Mouse (Mus musculus): ENCODE measurements around the gene Igfbp4. TPM values are rescaled to one million over a fixed set of nuclear protein-coding genes. Genes with fewer than 3 reads are reported as not detected.

Gene Igfbp4
- polyA plus RNA-seq, 1 experiment from 2014 or later: 209 TPM

DNA sequence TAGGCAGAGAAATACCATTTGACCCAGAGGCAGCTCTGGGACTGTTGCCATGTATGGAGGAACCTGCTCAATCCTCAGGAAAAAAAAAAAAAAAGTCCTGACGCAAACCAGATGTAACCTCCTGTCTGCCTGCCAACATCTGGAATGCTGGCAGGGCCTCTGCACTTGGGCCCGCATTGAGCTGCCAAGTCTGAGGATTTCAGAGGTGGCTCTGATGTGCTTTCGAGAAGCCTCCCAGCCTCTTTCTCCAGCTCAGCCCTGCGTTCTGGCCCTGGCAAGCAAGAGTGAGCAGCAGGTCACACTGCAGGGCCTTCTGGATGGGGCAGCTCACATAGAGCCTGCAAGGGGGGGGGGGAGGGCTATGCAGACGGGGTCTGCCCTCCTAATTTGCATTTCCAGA lies 6.1 kb downstream of the Igfbp4 start:
- WGBS: 65% methylated on average over 5 of the region's 5 CpGs
- peaks cover 8% of the 10 kb centered on the region for H3K36me3 ChIP-seq (ENCODE audit: control insufficient read depth, insufficient read depth, low read length)

DNA sequence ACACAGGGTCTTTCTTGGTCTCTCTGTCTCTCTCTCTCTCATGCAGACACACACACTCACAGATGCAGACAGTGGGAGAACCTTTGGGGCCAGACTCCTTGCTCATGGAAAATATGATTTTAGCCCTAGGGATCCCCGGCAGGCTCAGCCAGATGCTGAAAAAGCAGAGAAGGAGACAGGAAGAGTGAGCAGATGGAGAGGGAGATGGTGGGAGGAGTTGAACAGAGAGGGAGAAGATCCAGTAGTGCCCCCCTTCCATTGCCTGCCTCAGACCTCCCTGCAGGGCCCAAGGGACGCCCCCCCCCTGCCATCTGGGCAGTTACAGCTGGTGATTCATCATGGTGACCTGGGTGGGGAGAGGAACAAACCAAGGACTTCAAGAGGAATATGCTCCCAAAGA lies 6.6 kb downstream of the Igfbp4 start:
- H3K27ac ChIP-seq (ENCODE audit: low read depth, low read length): no peak overlapping the region
- no peaks in the 10 kb centered on the region for H3K9me3 ChIP-seq (ENCODE audit: control insufficient read depth, low read length)

More for the DNA sequence above, 6.1 kb downstream of the Igfbp4 start:
- no peak for ATAC-seq (ENCODE audit: low FRiP score)
- Histone ChIP-seq H3K9ac (ENCODE audit: low read length) (no peak overlapping the region), H3K9me3 (ENCODE audit: control insufficient read depth, low read length) (no peaks in the 10 kb centered on the region), H3K27me3 (ENCODE audit: control insufficient read depth, insufficient read depth, low read length) (no peaks in the 10 kb centered on the region), H3K4me3 (ENCODE audit: low read depth, low read length) (no peak overlapping the region), H3K4me1 (ENCODE audit: control insufficient read depth, insufficient read depth, low read length) (peaks cover 3% of the 10 kb centered on the region), H3K4me2 (no peak overlapping the region), H3K27ac (ENCODE audit: low read depth, low read length) (no peak overlapping the region)
- DNase-seq (ENCODE audit: low spot score, missing footprints): no peak

DNA sequence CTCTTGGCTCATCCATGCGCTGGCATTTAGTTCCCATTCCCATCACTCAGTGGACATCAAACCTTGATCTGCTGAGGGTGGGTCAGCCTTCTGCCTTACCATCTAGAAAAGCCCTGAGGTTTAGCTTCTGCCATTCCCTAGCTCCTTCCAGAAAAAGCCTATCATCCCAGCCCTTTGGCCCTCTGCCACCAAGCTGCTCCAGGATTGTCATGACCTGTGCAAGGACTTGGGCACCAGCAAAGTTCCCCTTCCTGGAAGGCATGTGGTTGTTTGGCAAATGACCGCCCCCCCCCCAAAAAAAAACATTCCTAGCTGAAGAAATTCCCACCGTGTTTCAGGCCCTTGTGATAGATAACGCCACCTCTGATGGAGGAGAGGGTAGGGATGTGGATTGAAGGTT lies 14.1 kb downstream of the Igfbp4 start:
- WGBS: 55% methylated on average over 4 of the region's 4 CpGs
- Histone ChIP-seq H3K27ac (ENCODE audit: low read depth, low read length) (no peak overlapping the region; the same call in 1 of the 2 replicates), H3K4me1 (ENCODE audit: control insufficient read depth, insufficient read depth, low read length) (peaks cover 12% of the 10 kb centered on the region), H3K9me3 (ENCODE audit: control insufficient read depth, low read length) (no peaks in the 10 kb centered on the region), H3K36me3 (ENCODE audit: control insufficient read depth, insufficient read depth, low read length) (peaks cover 3% of the 10 kb centered on the region; the same call in 1 of the 2 replicates), H3K27me3 (ENCODE audit: control insufficient read depth, insufficient read depth, low read length) (no peaks in the 10 kb centered on the region), H3K9ac (ENCODE audit: low read length) (no peak overlapping the region), H3K4me2 (no peak overlapping the region), H3K4me3 (ENCODE audit: low read depth, low read length) (no peak overlapping the region)
- ATAC-seq (ENCODE audit: low FRiP score): no peak
- no peak for DNase-seq (ENCODE audit: low spot score, missing footprints)

More for the DNA sequence above, 6.6 kb downstream of the Igfbp4 start:
- no peak overlapping the region for H3K4me3 ChIP-seq (ENCODE audit: low read depth, low read length)
- ATAC-seq (ENCODE audit: low FRiP score): no peak
- peaks cover 8% of the 10 kb centered on the region for H3K36me3 ChIP-seq (ENCODE audit: control insufficient read depth, insufficient read depth, low read length)
- no peak overlapping the region for H3K4me2 ChIP-seq
- H3K9ac ChIP-seq (ENCODE audit: low read length): no peak overlapping the region
- H3K27me3 ChIP-seq (ENCODE audit: control insufficient read depth, insufficient read depth, low read length): no peaks in the 10 kb centered on the region
- WGBS: 78% methylated on average over 1 of the region's 2 CpGs
- peaks cover 3% of the 10 kb centered on the region for H3K4me1 ChIP-seq (ENCODE audit: control insufficient read depth, insufficient read depth, low read length)
- no peak for DNase-seq (ENCODE audit: low spot score, missing footprints)

DNA sequence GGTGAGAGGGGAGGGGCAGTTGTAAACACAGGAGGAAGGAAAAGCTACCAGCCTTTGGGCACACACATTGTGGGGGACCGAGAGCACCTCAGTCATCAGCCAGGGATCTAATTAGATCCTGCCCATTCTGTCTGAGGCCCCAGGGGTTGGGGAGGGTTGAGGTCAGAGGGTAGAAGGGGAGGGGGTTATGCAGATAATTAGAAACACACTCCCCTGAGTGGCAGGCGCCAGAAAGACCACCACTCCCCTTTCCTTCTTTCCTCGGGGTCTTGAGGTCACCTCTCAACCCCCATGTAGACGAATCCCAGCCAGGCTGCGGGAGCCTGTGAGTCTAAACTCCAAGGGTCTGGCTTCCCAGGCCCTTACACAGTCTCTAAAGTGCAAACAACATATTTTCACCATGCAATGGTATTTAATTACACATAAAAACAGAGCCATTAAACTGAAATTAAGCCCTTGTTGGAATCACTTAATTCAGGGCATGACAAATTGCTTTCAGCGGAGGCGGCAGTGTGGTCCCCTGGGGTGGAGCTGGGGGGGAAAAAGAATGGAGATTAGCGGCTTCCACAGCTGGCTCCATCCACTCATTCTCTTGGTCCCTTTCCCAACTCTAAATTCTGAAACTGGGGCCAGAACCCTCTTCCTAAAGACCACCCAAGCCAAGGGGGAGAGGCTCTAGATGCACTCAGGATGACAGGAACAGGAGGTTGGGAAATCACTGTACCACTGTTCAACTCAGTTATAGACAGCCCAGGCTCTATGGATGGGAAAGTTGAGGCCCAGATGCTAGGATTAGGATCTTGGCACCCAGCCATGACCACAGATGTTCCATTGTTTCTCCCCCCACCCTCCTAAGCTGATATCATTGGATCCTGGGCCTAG lies 14.8 kb downstream of the Igfbp4 start:
- H3K4me1 ChIP-seq (ENCODE audit: control insufficient read depth, insufficient read depth, low read length): peaks cover 12% of the 10 kb centered on the region
- no peak overlapping the region for H3K4me3 ChIP-seq (ENCODE audit: low read depth, low read length)
- H3K27ac ChIP-seq (ENCODE audit: low read depth, low read length): no peak overlapping the region; the same call in 1 of the 2 replicates
- ATAC-seq (ENCODE audit: low FRiP score) (no peak; the same call in 1 of the 2 replicates), DNase-seq (ENCODE audit: low spot score, missing footprints) (peak; percentile 89)
- peaks cover 3% of the 10 kb centered on the region; the same call in 1 of the 2 replicates for H3K36me3 ChIP-seq (ENCODE audit: control insufficient read depth, insufficient read depth, low read length)
- no peaks in the 10 kb centered on the region for H3K27me3 ChIP-seq (ENCODE audit: control insufficient read depth, insufficient read depth, low read length)
- H3K9me3 ChIP-seq (ENCODE audit: control insufficient read depth, low read length): no peaks in the 10 kb centered on the region
- H3K4me2 ChIP-seq: no peak overlapping the region
- no peak overlapping the region for H3K9ac ChIP-seq (ENCODE audit: low read length)
- 8% methylated on average over 8 of the region's 8 CpGs for WGBS

DNA sequence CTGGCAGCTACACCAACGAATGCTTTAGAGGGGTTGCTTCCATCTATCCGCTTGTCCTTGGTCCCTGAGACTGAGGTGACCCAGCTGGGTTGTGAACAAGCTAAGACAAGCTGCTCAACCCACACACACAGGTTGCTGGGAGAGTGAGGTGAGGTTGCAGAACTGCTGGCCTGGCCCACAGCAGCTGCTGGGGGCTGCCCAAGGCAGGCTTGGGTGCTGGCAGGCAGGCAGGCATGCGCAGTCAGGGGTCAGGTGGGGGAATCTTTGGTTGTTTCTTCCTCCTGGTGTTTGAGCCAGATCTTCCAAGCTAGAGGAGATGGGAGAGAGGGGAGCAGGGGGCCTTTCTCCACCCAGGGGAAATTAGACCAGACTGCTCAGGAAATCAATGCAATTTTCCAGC lies 19.4 kb downstream of the Igfbp4 start:
- Histone ChIP-seq H3K27me3 (ENCODE audit: control insufficient read depth, insufficient read depth, low read length) (no peaks in the 10 kb centered on the region), H3K27ac (ENCODE audit: low read depth, low read length) (no peak overlapping the region), H3K4me2 (no peak overlapping the region), H3K4me1 (ENCODE audit: control insufficient read depth, insufficient read depth, low read length) (peaks cover 8% of the 10 kb centered on the region), H3K9ac (ENCODE audit: low read length) (no peak overlapping the region), H3K9me3 (ENCODE audit: control insufficient read depth, low read length) (no peaks in the 10 kb centered on the region), H3K36me3 (ENCODE audit: control insufficient read depth, insufficient read depth, low read length) (no peaks in the 10 kb centered on the region), H3K4me3 (ENCODE audit: low read depth, low read length) (no peak overlapping the region)
- WGBS: 74% methylated on average over 3 of the region's 3 CpGs
- ATAC-seq (ENCODE audit: low FRiP score) (no peak), DNase-seq (ENCODE audit: low spot score, missing footprints) (no peak)

DNA sequence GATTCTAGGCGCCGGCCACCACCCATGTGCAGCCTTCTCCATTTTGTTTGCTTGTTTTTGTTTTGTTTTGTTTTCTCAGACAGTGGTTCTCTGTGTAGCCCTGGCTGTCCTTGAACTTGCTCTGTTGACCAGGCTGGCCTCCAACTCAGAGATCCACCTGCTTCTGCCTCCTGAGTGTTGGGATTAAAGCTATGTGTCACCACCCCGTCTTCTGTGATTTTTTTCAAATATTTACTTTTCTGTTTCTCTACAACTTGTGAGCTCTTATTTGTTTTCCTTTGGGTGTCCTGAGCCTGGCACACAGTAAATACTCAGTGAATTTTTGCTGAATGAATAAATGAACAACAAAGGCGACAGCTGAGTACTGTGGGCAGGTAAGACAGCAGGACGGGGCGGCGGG lies 21.6 kb downstream of the Igfbp4 start:
- Histone ChIP-seq H3K9ac (ENCODE audit: low read length) (no peak overlapping the region), H3K27me3 (ENCODE audit: control insufficient read depth, insufficient read depth, low read length) (no peaks in the 10 kb centered on the region), H3K36me3 (ENCODE audit: control insufficient read depth, insufficient read depth, low read length) (no peaks in the 10 kb centered on the region), H3K27ac (ENCODE audit: low read depth, low read length) (no peak overlapping the region), H3K4me2 (no peak overlapping the region), H3K4me1 (ENCODE audit: control insufficient read depth, insufficient read depth, low read length) (no peaks in the 10 kb centered on the region), H3K9me3 (ENCODE audit: control insufficient read depth, low read length) (no peaks in the 10 kb centered on the region), H3K4me3 (ENCODE audit: low read depth, low read length) (no peak overlapping the region)
- ATAC-seq (ENCODE audit: low FRiP score) (no peak), DNase-seq (ENCODE audit: low spot score, missing footprints) (no peak)
- WGBS: 78% methylated on average over 7 of the region's 7 CpGs

DNA sequence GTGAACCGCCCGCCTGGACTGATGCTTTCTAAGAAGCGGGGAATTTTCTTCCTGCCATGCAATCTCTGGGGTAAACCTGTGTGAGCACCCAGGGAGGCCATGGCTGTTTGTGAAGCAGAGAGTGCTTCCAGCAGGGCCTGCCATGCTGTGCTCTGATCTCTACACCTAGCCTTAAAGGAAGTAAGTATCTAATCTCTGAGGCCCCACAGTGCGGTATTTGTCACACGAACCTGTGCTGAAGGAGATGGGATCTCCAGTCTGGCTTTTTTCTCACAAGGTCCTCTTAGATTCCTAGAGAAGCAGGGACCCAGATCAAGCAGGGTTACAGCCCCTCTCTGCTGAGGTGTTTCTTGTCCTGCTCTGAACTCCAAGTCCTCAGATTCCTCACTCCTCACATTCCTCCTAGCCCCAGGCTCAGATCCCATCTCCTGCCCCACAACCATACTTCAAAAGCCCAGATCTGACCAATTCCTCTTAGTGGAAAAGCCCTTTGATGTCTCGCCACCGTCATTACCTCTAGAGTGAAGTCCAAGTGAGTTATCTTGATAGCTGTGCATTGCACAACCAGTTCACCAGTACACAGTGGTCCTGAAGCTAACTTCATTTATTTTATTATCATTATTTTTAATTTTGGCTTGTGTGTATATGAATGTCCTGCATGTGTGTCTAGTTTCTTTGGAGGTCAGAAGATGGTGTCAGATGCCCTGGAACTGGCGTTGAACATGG lies 22.5 kb downstream of the Igfbp4 start:
- Histone ChIP-seq H3K4me1 (ENCODE audit: control insufficient read depth, insufficient read depth, low read length) (no peaks in the 10 kb centered on the region), H3K27ac (ENCODE audit: low read depth, low read length) (no peak overlapping the region), H3K4me2 (no peak overlapping the region), H3K36me3 (ENCODE audit: control insufficient read depth, insufficient read depth, low read length) (no peaks in the 10 kb centered on the region), H3K27me3 (ENCODE audit: control insufficient read depth, insufficient read depth, low read length) (no peaks in the 10 kb centered on the region), H3K9ac (ENCODE audit: low read length) (peak overlapping the region; percentile 18; the same call in 1 of the 2 replicates), H3K9me3 (ENCODE audit: control insufficient read depth, low read length) (no peaks in the 10 kb centered on the region), H3K4me3 (ENCODE audit: low read depth, low read length) (no peak overlapping the region)
- ATAC-seq (ENCODE audit: low FRiP score) (no peak), DNase-seq (ENCODE audit: low spot score, missing footprints) (no peak)
- 39% methylated on average over 8 of the region's 8 CpGs for WGBS

DNA sequence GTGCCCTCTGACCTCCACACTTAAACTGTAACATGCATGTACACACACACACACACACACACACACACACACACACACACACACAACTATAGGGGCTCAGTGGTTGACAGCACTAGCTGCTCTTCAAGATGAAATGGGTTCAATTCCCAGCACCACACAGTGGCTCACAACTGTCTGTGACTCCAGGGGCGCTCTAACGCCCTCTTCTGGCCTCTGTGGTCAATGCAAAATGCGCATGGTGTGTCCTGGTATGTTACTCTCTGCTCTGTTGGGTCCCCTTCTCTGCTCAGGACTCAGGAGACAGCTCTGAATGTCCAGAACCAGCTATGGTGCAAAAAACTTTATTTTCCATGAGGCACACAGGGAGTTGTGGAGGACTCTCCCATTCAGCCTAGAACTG lies 24.3 kb downstream of the Igfbp4 start:
- no peak for DNase-seq (ENCODE audit: low spot score, missing footprints)
- no peak overlapping the region for H3K9ac ChIP-seq (ENCODE audit: low read length)
- H3K9me3 ChIP-seq (ENCODE audit: control insufficient read depth, low read length): no peaks in the 10 kb centered on the region
- no peaks in the 10 kb centered on the region for H3K4me1 ChIP-seq (ENCODE audit: control insufficient read depth, insufficient read depth, low read length)
- ATAC-seq (ENCODE audit: low FRiP score): no peak
- H3K27me3 ChIP-seq (ENCODE audit: control insufficient read depth, insufficient read depth, low read length): no peaks in the 10 kb centered on the region
- no peaks in the 10 kb centered on the region for H3K36me3 ChIP-seq (ENCODE audit: control insufficient read depth, insufficient read depth, low read length)
- 66% methylated on average over 3 of the region's 3 CpGs for WGBS
- no peak overlapping the region for H3K4me2 ChIP-seq
- H3K27ac ChIP-seq (ENCODE audit: low read depth, low read length): no peak overlapping the region
- no peak overlapping the region for H3K4me3 ChIP-seq (ENCODE audit: low read depth, low read length)

DNA sequence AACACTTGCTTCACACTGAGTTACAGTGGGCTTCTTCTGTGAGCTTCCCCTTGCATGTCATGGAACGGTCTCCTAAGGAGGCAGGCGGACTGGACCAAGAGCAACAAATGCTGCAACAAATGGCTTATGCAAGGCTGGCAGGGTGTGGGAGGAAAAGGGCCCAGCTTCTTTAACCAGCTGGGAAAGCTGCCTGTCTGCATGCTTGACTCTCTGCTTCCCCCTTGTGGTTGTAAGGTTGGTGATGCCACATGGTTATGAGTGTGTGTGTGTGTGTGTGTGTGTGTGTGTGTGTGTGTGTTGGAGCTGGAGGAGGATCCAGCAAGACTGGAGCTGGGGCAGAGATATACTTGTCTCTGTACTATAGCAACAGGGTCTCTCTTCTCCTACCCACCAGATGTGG lies 24.9 kb downstream of the Igfbp4 start:
- Histone ChIP-seq H3K4me2 (no peak overlapping the region), H3K4me3 (ENCODE audit: low read depth, low read length) (no peak overlapping the region), H3K9me3 (ENCODE audit: control insufficient read depth, low read length) (no peaks in the 10 kb centered on the region), H3K36me3 (ENCODE audit: control insufficient read depth, insufficient read depth, low read length) (no peaks in the 10 kb centered on the region), H3K27me3 (ENCODE audit: control insufficient read depth, insufficient read depth, low read length) (no peaks in the 10 kb centered on the region), H3K27ac (ENCODE audit: low read depth, low read length) (no peak overlapping the region), H3K4me1 (ENCODE audit: control insufficient read depth, insufficient read depth, low read length) (no peaks in the 10 kb centered on the region), H3K9ac (ENCODE audit: low read length) (no peak overlapping the region)
- peak; percentile 96 for DNase-seq (ENCODE audit: low spot score, missing footprints)
- peak; percentile 44; the same call in 1 of the 2 replicates for ATAC-seq (ENCODE audit: low FRiP score)
- WGBS: 20% methylated on average over 2 of the region's 2 CpGs

Data from midbrain, embryonic 11.5 days (tissue).